Mouse (Mus musculus) liver, embryonic 13.5 days (tissue): ENCODE measurements at regions not wholly inside any gene's neighbourhood (a gene's known extent, or its start where the extent isn't known, plus 50 kb on each side); places are given as distances from the start of the nearest gene placed in this dataset.
A peak's percentile ranks its signal among the peaks of the same experiment; 100 is the strongest.

Source experiments
- ATAC-seq: fragments of 200-750 bp; cut with Nextera tagmentation; 2 replicates; pipeline ENCODE4 v1.8.0; 2017; ENCODE audit warnings: low read depth, mild to moderate bottlenecking, moderate number of reproducible peaks, moderate library complexity
- DNase-seq: peaks from one replicate; pipeline ENCODE4 v3.0.0; 2022
- H3K27ac ChIP-seq: fragments of 300-500 bp; sonication (generic); 2 replicates; pipeline ENCODE4 v1.5.1; 2015; ENCODE audit warnings: moderate library complexity, mild to moderate bottlenecking, inconsistent platforms
- H3K27me3 ChIP-seq: fragments of 300-500 bp; sonication (generic); 2 replicates; pipeline ENCODE4 v1.6.1; 2015; ENCODE audit warnings: mild to moderate bottlenecking, inconsistent platforms
- H3K36me3 ChIP-seq: fragments of 300-500 bp; sonication (generic); 2 replicates; pipeline ENCODE4 v1.6.1; 2015; ENCODE audit warnings: mild to moderate bottlenecking, inconsistent platforms
- H3K4me1 ChIP-seq: fragments of 300-500 bp; sonication (generic); replicated peaks from 2 replicates; pipeline ENCODE4 v1.6.1; 2015; ENCODE audit warnings: inconsistent platforms
- H3K4me2 ChIP-seq: fragments of 300-500 bp; sonication (generic); 2 replicates; pipeline ENCODE4 v1.6.1; 2015; ENCODE audit warnings: inconsistent platforms, mild to moderate bottlenecking, moderate library complexity
- H3K4me3 ChIP-seq: fragments of 300-500 bp; sonication (generic); replicated peaks from 2 replicates; pipeline ENCODE4 v1.5.1; 2015; ENCODE audit warnings: mild to moderate bottlenecking, inconsistent platforms
- H3K9ac ChIP-seq: fragments of 300-500 bp; sonication (generic); 2 replicates; pipeline ENCODE4 v1.6.1; 2015; ENCODE audit warnings: mild to moderate bottlenecking, inconsistent platforms
- H3K9me3 ChIP-seq: fragments of 300-500 bp; sonication (generic); replicated peaks from 2 replicates; pipeline ENCODE4 v1.6.1; 2016; ENCODE audit warnings: inconsistent platforms
- WGBS: fragments of 180-500 bp; shearing (Covaris S2); methylation state at CpG from one replicate; pipeline ENCODE4 v1.1.7; 2015; ENCODE audit not compliant: insufficient replicate concordance; 5-methylcytosine and 5-hydroxymethylcytosine counted together

- Histone ChIP-seq H3K27ac (no peak overlapping the region), H3K4me2 (no peak overlapping the region), H3K27me3 (no peaks in the 10 kb centered on the region), H3K4me3 (no peak overlapping the region), H3K36me3 (no peaks in the 10 kb centered on the region), H3K9ac (no peak overlapping the region), H3K9me3 (no peaks in the 10 kb centered on the region), H3K4me1 (peaks cover 16% of the 10 kb centered on the region)
- 4% methylated on average over 1 of the region's 1 CpGs for WGBS
- DNase-seq (no peak), ATAC-seq (no peak)
Measured at GRCm38 (mm10) chr16:95838886-95839430, 137.1 kb downstream of the Ets2 start.

GRCm38 (mm10) chr16:95838478-95838846 is 136.6 kb downstream of the Ets2 start:
- no peak overlapping the region for H3K4me2 ChIP-seq
- H3K9me3 ChIP-seq = no peaks in the 10 kb centered on the region
- H3K4me3 ChIP-seq = no peak overlapping the region
- WGBS = 70% methylated on average over 3 of the region's 3 CpGs
- H3K9ac ChIP-seq = no peak overlapping the region
- no peak for ATAC-seq
- H3K36me3 ChIP-seq = no peaks in the 10 kb centered on the region
- DNase-seq = no peak
- H3K27me3 ChIP-seq = no peaks in the 10 kb centered on the region
- H3K27ac ChIP-seq = no peak overlapping the region
- H3K4me1 ChIP-seq = peaks cover 16% of the 10 kb centered on the region

GRCm38 (mm10) chr16:95837723-95838477 is 136.0 kb downstream of the Ets2 start:
- H3K4me3 ChIP-seq = no peak overlapping the region
- H3K9me3 ChIP-seq = no peaks in the 10 kb centered on the region
- no peaks in the 10 kb centered on the region for H3K27me3 ChIP-seq
- H3K36me3 ChIP-seq = no peaks in the 10 kb centered on the region
- no peak overlapping the region for H3K9ac ChIP-seq
- peak; percentile 26; the same call in 1 of the 2 replicates for ATAC-seq
- H3K27ac ChIP-seq = no peak overlapping the region
- H3K4me1 ChIP-seq = peaks cover 18% of the 10 kb centered on the region
- WGBS = 31% methylated on average over 5 of the region's 5 CpGs
- DNase-seq = no peak
- no peak overlapping the region for H3K4me2 ChIP-seq

GRCm38 (mm10) chr16:95835941-95836340 is 134.1 kb downstream of the Ets2 start:
- Histone ChIP-seq H3K4me3 (no peak overlapping the region), H3K9ac (no peak overlapping the region), H3K9me3 (no peaks in the 10 kb centered on the region), H3K27ac (no peak overlapping the region), H3K4me2 (no peak overlapping the region), H3K36me3 (no peaks in the 10 kb centered on the region), H3K4me1 (peaks cover 27% of the 10 kb centered on the region), H3K27me3 (no peaks in the 10 kb centered on the region)
- ATAC-seq (no peak), DNase-seq (no peak)
- 67% methylated on average over 1 of the region's 1 CpGs for WGBS

GRCm38 (mm10) chr16:95834556-95835288 is 132.8 kb downstream of the Ets2 start:
- no peak for ATAC-seq
- Histone ChIP-seq H3K4me3 (no peak overlapping the region), H3K4me1 (peaks cover 27% of the 10 kb centered on the region), H3K36me3 (no peaks in the 10 kb centered on the region), H3K9ac (no peak overlapping the region), H3K27me3 (no peaks in the 10 kb centered on the region), H3K27ac (no peak overlapping the region), H3K9me3 (no peaks in the 10 kb centered on the region), H3K4me2 (no peak overlapping the region)
- 62% methylated on average over 11 of the region's 11 CpGs for WGBS
- no peak for DNase-seq

- Histone ChIP-seq H3K27ac (no peak overlapping the region), H3K4me2 (no peak overlapping the region), H3K4me3 (no peak overlapping the region), H3K9me3 (no peaks in the 10 kb centered on the region), H3K9ac (no peak overlapping the region), H3K27me3 (no peaks in the 10 kb centered on the region), H3K4me1 (peaks cover 19% of the 10 kb centered on the region), H3K36me3 (no peaks in the 10 kb centered on the region)
- no peak for DNase-seq
- WGBS = 30% methylated on average over 10 of the region's 10 CpGs
- no peak for ATAC-seq
Measured at GRCm38 (mm10) chr16:95833455-95833854, 131.6 kb downstream of the Ets2 start.

- WGBS = 50% methylated on average over 9 of the region's 9 CpGs
- Histone ChIP-seq H3K4me1 (peaks cover 12% of the 10 kb centered on the region), H3K4me2 (no peak overlapping the region), H3K36me3 (no peaks in the 10 kb centered on the region), H3K27ac (no peak overlapping the region), H3K9me3 (no peaks in the 10 kb centered on the region), H3K4me3 (no peak overlapping the region), H3K9ac (no peak overlapping the region), H3K27me3 (no peaks in the 10 kb centered on the region)
- ATAC-seq (no peak), DNase-seq (no peak)
Measured at GRCm38 (mm10) chr16:95832346-95832739, 130.5 kb downstream of the Ets2 start.

- ATAC-seq (no peak), DNase-seq (no peak)
- Histone ChIP-seq H3K27ac (no peak overlapping the region), H3K9ac (no peak overlapping the region), H3K4me1 (peaks cover 12% of the 10 kb centered on the region), H3K27me3 (no peaks in the 10 kb centered on the region), H3K9me3 (no peaks in the 10 kb centered on the region), H3K36me3 (no peaks in the 10 kb centered on the region), H3K4me2 (no peak overlapping the region), H3K4me3 (no peak overlapping the region)
- WGBS = 25% methylated on average over 11 of the region's 11 CpGs
Measured at GRCm38 (mm10) chr16:95831566-95832345, 129.9 kb downstream of the Ets2 start.

GRCm38 (mm10) chr16:95827402-95827737 is 125.5 kb downstream of the Ets2 start:
- ATAC-seq = 0 out of 2 replicates have a peak, but pooled peaks have one; percentile 32

GRCm38 (mm10) chr16:95826681-95827401 is 125.0 kb downstream of the Ets2 start:
- no peak overlapping the region for H3K27ac ChIP-seq
- DNase-seq = no peak
- ATAC-seq = no peak

More at GRCm38 (mm10) chr16:95827402-95827737, 125.5 kb downstream of the Ets2 start:
- Histone ChIP-seq H3K36me3 (no peaks in the 10 kb centered on the region), H3K9me3 (no peaks in the 10 kb centered on the region), H3K9ac (no peak overlapping the region), H3K4me3 (no peak overlapping the region), H3K27ac (no peak overlapping the region), H3K27me3 (peaks cover 3% of the 10 kb centered on the region; the same call in 1 of the 2 replicates), H3K4me1 (peaks cover 32% of the 10 kb centered on the region), H3K4me2 (no peak overlapping the region)
- DNase-seq = peak; percentile 26
- WGBS = 12% methylated on average over 6 of the region's 6 CpGs

More at GRCm38 (mm10) chr16:95826681-95827401, 125.0 kb downstream of the Ets2 start:
- 35% methylated on average over 5 of the region's 5 CpGs for WGBS
- Histone ChIP-seq H3K36me3 (no peaks in the 10 kb centered on the region), H3K4me3 (no peak overlapping the region), H3K4me1 (peaks cover 31% of the 10 kb centered on the region), H3K9me3 (no peaks in the 10 kb centered on the region), H3K27me3 (peaks cover 3% of the 10 kb centered on the region; the same call in 1 of the 2 replicates), H3K9ac (no peak overlapping the region), H3K4me2 (no peak overlapping the region)
